Mouse (Mus musculus) liver, postnatal 0 days (tissue): ENCODE measurements around the gene Rfx3. TPM values are rescaled to one million over a fixed set of nuclear protein-coding genes. Genes with fewer than 3 reads are reported as not detected.

Experiments
- ATAC-seq: fragments of 200-750 bp; cut with Nextera tagmentation; 2 replicates; pipeline ENCODE4 v1.8.0; 2017; ENCODE audit warnings: mild to moderate bottlenecking, moderate library complexity
- DNase-seq: peaks from one replicate; pipeline ENCODE4 v3.0.0-alpha.2; 2016
- H3K27ac ChIP-seq: fragments of 300-500 bp; sonication (generic); 2 replicates; pipeline ENCODE4 v1.5.1; 2014; ENCODE audit warnings: antibody characterized with exemption, moderate library complexity, mild to moderate bottlenecking, low read depth
- H3K27me3 ChIP-seq: fragments of 300-500 bp; sonication (generic); 2 replicates; pipeline ENCODE4 v1.6.1; 2014; ENCODE audit warnings: low read length, control low read depth, mixed read lengths; ENCODE audit not compliant: insufficient read depth
- H3K36me3 ChIP-seq: fragments of 300-500 bp; sonication (generic); replicated peaks from 2 replicates; pipeline ENCODE4 v1.6.1; 2014; ENCODE audit warnings: mild to moderate bottlenecking, control low read depth, low read length, moderate library complexity, mixed read lengths; ENCODE audit not compliant: insufficient read depth
- H3K4me1 ChIP-seq: fragments of 300-500 bp; sonication (generic); 2 replicates; pipeline ENCODE4 v1.6.1; 2014; ENCODE audit warnings: antibody characterized with exemption, mild to moderate bottlenecking, control low read depth; ENCODE audit not compliant: insufficient read depth
- H3K4me2 ChIP-seq: fragments of 300-500 bp; sonication (generic); 2 replicates; pipeline ENCODE4 v1.6.1; 2014; ENCODE audit warnings: low read depth, mild to moderate bottlenecking, low read length, moderate library complexity, mixed read lengths
- H3K4me3 ChIP-seq: fragments of 300-500 bp; sonication (generic); 2 replicates; pipeline ENCODE4 v1.5.1; 2014; ENCODE audit warnings: low read depth, low read length
- H3K9ac ChIP-seq: fragments of 300-500 bp; sonication (generic); replicated peaks from 2 replicates; pipeline ENCODE4 v1.6.1; 2014; ENCODE audit warnings: mild to moderate bottlenecking, moderate library complexity
- H3K9me3 ChIP-seq: fragments of 300-500 bp; sonication (generic); 2 replicates; pipeline ENCODE4 v1.6.1; 2016; ENCODE audit warnings: mild to moderate bottlenecking, control low read depth, low read length, mixed read lengths
- CTCF ChIP-seq: sonication (generic); IDR thresholded peaks from 2 replicates; pipeline ENCODE4 v1.5.1; 2016; ENCODE audit warnings: antibody characterized with exemption, low read depth
- EP300 ChIP-seq: IDR thresholded peaks from 2 replicates; pipeline ENCODE4 v1.6.1; 2016; ENCODE audit warnings: antibody characterized with exemption, low read depth, mild to moderate bottlenecking
- whole genome bisulfite sequencing: fragments of 180-500 bp; shearing (Covaris S2); extraction: QIAGEN DNeasy Blood & Tissue Kit; methylation state at CpG from one replicate; pipeline ENCODE4 v1.1.7; 2014; ENCODE audit not compliant: insufficient replicate concordance; 5-methylcytosine and 5-hydroxymethylcytosine counted together
- polyA plus RNA-seq: library from polyadenylated mRNA; unstranded; fragments of >200 nt; fragmentation: Nextera tagmentation; extraction: Ambion mirVana; gene quantifications from 2 replicates; pipeline ENCODE4 v1.2.1, GENCODE M21; 2015

The Rfx3 gene
- polyA plus RNA-seq, 1 experiment from 2014 or later, result 0.90 TPM

DNA sequence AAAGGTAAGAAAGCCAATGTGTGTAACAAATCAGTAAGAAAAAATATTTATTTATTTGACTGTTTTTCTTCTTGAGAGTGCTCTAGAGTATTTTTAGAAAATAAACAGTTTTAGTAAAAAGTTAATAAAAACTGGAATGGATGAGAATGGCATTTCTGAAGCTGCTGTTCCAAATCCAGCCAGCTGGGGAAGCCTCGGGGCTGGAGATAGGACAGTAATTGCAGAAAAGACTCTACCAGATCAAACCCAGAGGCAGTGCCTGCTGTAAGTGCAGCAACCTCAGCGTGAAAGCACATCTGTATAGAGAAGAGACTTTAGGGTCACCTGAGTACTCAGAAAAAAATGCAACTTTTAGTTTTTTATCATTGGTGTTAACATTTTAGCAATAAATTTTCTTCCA is 91.9 kb downstream of the Rfx3 start:
- no peaks in the 10 kb centered on the region for H3K27me3 ChIP-seq
- H3K36me3 ChIP-seq, result no peaks in the 10 kb centered on the region
- no peak overlapping the region for H3K4me3 ChIP-seq
- no peak overlapping the region for H3K9ac ChIP-seq
- 55% methylated on average over 2 of the region's 2 CpGs for WGBS
- H3K27ac ChIP-seq, result no peak overlapping the region
- H3K9me3 ChIP-seq, result no peaks in the 10 kb centered on the region
- H3K4me1 ChIP-seq, result no peaks in the 10 kb centered on the region
- TF ChIP-seq CTCF (peak; percentile 20; the same call in 1 of the 2 replicates), EP300 (no peak)
- H3K4me2 ChIP-seq, result no peak overlapping the region
- ATAC-seq (no peak), DNase-seq (no peak)

DNA sequence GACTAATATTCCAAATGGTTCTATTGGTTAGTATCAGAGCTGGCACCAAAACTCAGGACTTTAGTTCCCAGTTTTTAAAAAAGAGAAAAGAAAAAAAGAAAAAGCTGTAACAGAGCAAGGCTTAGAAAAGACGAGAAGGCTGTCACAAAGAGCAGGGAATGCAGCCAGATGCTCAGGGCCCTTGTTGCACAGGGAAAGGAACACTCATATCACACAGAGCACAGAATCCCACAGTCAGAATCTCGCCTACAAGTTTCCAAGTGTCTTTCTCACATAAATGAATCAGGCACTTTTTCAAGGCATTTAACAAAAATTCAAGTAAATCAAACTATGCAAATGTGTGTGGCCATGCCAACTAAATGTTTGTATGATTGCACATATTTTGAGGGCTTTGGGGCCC is 94.5 kb downstream of the Rfx3 start:
- H3K4me3 ChIP-seq, result no peak overlapping the region
- TF ChIP-seq CTCF, result no peak
- TF ChIP-seq EP300, result no peak
- no peaks in the 10 kb centered on the region for H3K9me3 ChIP-seq
- no peak overlapping the region for H3K27ac ChIP-seq
- no peak overlapping the region for H3K4me2 ChIP-seq
- H3K27me3 ChIP-seq, result no peaks in the 10 kb centered on the region
- 77% methylated on average over 2 of the region's 2 CpGs for WGBS
- H3K9ac ChIP-seq, result no peak overlapping the region
- DNase-seq (no peak), ATAC-seq (no peak)
- no peaks in the 10 kb centered on the region for H3K36me3 ChIP-seq
- no peaks in the 10 kb centered on the region for H3K4me1 ChIP-seq

GRCm38 (mm10) chr19:27906976-27907375 is 104.0 kb downstream of the Rfx3 start:
- H3K4me2 ChIP-seq, result peak overlapping the region; percentile 55

DNA sequence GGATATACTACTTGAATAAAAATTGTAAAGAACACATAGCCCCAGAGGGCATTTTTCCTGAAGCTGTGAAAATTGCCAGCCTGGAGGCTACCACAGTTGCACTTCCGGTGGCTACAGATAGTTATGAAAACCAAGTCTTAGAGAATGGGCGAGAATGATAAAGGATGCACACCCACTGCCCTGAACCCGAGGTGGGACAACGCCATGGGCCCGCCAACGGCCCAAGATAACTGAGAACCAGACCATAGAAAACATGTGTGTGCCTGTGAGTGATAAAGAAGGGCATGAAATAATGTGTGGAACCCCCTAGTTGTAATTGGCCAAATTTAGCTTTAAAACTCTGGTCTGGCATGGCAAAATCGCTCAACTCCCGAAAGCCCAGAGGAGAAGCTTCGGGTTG is 105.0 kb downstream of the Rfx3 start:
- Histone ChIP-seq H3K27me3 (no peaks in the 10 kb centered on the region), H3K4me1 (peaks cover 3% of the 10 kb centered on the region; the same call in 1 of the 2 replicates), H3K9ac (no peak overlapping the region), H3K4me3 (peak overlapping the region; percentile 3; the same call in 1 of the 2 replicates), H3K36me3 (no peaks in the 10 kb centered on the region), H3K9me3 (no peaks in the 10 kb centered on the region), H3K27ac (0 out of 2 replicates have a peak overlapping the region, but pooled peaks have one; percentile 2), H3K4me2 (peak overlapping the region; percentile 11)
- 56% methylated on average over 9 of the region's 9 CpGs for WGBS
- peak; percentile 26 for DNase-seq
- TF ChIP-seq EP300 (peak; percentile 94), CTCF (no peak)
- peak; percentile 82 for ATAC-seq

More at GRCm38 (mm10) chr19:27906976-27907375, 104.0 kb downstream of the Rfx3 start:
- DNase-seq (no peak), ATAC-seq (no peak)
- Histone ChIP-seq H3K9me3 (no peaks in the 10 kb centered on the region), H3K36me3 (no peaks in the 10 kb centered on the region), H3K4me1 (peaks cover 3% of the 10 kb centered on the region; the same call in 1 of the 2 replicates), H3K27ac (no peak overlapping the region), H3K4me3 (peak overlapping the region; percentile 5), H3K9ac (no peak overlapping the region), H3K27me3 (no peaks in the 10 kb centered on the region)
- no peak for TF ChIP-seq EP300
- TF ChIP-seq CTCF, result no peak
- WGBS, result 28% methylated on average over 5 of the region's 5 CpGs

GRCm38 (mm10) chr19:27905172-27905571 is 105.8 kb downstream of the Rfx3 start:
- Histone ChIP-seq H3K36me3 (no peaks in the 10 kb centered on the region), H3K27ac (no peak overlapping the region), H3K4me2 (no peak overlapping the region), H3K9ac (no peak overlapping the region), H3K4me3 (no peak overlapping the region), H3K4me1 (peaks cover 3% of the 10 kb centered on the region; the same call in 1 of the 2 replicates), H3K27me3 (no peaks in the 10 kb centered on the region), H3K9me3 (no peaks in the 10 kb centered on the region)
- TF ChIP-seq EP300 (no peak), CTCF (no peak)
- WGBS, result 61% methylated on average over 1 of the region's 1 CpGs
- DNase-seq (no peak), ATAC-seq (no peak)

DNA sequence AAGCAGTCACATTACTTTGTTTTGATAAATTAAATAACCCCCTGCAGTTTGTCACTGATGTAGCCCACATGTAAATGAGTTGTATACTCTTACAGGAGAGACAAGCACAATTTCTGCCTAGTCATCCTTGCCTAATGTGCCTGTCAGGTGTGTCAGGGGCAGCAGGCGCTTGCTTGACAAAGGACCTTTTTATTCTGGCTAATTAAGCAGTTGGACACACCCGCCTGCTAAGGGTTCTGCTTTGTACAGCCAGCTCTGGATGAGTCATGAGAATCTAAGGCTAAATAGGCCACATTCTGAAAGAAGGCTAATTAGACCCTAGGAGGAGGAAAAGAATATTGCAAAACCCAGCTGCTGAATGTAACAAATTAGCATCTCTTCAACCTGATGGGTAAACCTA is 106.3 kb downstream of the Rfx3 start:
- no peak overlapping the region for H3K4me3 ChIP-seq
- TF ChIP-seq EP300 (no peak), CTCF (no peak)
- H3K9me3 ChIP-seq, result no peaks in the 10 kb centered on the region
- 57% methylated on average over 2 of the region's 2 CpGs for WGBS
- H3K9ac ChIP-seq, result no peak overlapping the region
- DNase-seq, result no peak
- ATAC-seq, result no peak
- peaks cover 3% of the 10 kb centered on the region; the same call in 1 of the 2 replicates for H3K4me1 ChIP-seq
- H3K4me2 ChIP-seq, result no peak overlapping the region
- H3K27ac ChIP-seq, result no peak overlapping the region
- H3K27me3 ChIP-seq, result no peaks in the 10 kb centered on the region
- H3K36me3 ChIP-seq, result no peaks in the 10 kb centered on the region
